Mouse (Mus musculus): ENCODE measurements around the gene Sp7. TPM values are rescaled to one million over a fixed set of nuclear protein-coding genes. Genes with fewer than 3 reads are reported as not detected.

The Sp7 gene
- polyA plus RNA-seq, 1 experiment = not detected

DNA sequence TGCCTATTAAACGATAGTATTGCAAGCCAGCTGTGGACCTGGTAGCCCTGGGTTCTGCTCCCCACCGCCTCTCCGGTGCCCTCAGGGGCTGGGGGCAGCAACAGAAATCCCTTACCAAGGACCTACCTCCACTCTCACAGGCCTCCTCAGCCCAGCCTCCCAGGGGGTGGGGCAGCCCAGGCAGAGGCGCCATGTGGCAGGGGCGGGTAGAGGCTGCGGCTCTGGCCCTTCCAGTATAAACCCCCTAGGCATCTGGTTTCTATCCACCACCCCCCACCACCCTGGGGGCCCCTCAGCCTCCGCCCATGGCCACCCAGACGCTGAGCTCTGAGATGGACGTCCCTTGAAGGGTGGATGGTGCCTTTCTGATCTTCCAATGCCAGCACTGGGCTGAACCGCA is 3.7 kb upstream of the Sp7 start:
- Histone ChIP-seq H3K27me3 (ENCODE audit: control insufficient read depth, insufficient read depth, low read length) (peaks cover 12% of the 10 kb centered on the region), H3K36me3 (ENCODE audit: control insufficient read depth, insufficient read depth, low read length) (no peaks in the 10 kb centered on the region), H3K4me1 (ENCODE audit: control insufficient read depth, insufficient read depth, insufficient read length) (no peaks in the 10 kb centered on the region), H3K27ac (ENCODE audit: insufficient read depth, low read length) (no peak overlapping the region), H3K4me3 (ENCODE audit: extremely low read depth, insufficient read depth, insufficient read length) (no peak overlapping the region)
- no peak for DNase-seq (ENCODE audit: low read depth in 1 of 2, low spot score in 2 of 2)
- TF ChIP-seq POLR2A (IDR thresholded peaks at IDR 0.05; ENCODE audit: low read depth, low read length) (no peak), CTCF (IDR thresholded peaks at IDR 0.05; ENCODE audit: extremely low read depth, insufficient read depth, insufficient read length, insufficient replicate concordance) (no peak)
- WGBS = 65% methylated on average over 10 of the region's 10 CpGs

DNA sequence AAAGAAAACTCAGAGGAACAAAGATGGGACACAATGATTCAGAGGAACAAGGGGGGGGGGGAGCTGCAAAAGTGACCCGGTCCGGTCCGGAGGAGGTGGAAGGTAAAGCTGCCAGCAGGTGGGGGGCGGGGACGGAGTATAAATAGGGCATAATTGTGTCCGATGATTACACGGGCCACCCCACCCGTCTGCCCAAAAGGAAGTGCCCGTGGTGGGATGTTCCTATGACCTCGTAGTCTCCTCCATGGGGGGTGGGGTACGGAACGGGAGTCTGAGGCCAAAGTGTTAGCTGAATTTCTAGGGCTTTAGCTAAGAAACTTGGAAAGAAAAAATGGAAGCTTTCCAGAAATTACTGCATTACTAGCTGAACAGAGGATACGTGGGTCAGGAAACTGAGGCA is 3.0 kb upstream of the Sp7 start:
- peaks cover 12% of the 10 kb centered on the region for H3K27me3 ChIP-seq (ENCODE audit: control insufficient read depth, insufficient read depth, low read length)
- H3K4me3 ChIP-seq (ENCODE audit: extremely low read depth, insufficient read depth, insufficient read length) = no peak overlapping the region
- H3K4me1 ChIP-seq (ENCODE audit: control insufficient read depth, insufficient read depth, insufficient read length) = no peaks in the 10 kb centered on the region

DNA sequence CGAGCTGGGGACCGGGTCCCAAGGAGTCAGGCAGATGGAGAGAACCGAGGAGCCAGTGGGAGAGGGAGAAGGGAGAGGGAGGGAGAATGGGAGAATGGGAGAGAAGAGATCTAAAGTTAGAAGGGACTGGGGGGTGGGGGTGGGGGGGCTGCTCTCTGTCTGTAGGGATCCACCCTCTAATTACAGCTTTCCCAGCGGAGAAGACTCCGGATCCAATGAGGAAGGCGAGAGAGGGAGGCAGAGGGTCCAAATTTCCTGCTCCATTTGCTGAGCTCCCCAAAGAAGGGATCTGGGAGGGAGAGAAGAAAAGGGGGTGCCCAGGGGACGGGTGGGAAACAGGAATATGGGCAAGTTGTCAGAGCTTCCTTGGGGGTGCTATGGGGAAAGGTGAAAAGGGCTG is 744 bp downstream of the Sp7 start:
- WGBS = 58% methylated on average over 7 of the region's 7 CpGs
- TF ChIP-seq POLR2A (IDR thresholded peaks at IDR 0.05; ENCODE audit: low read depth, low read length) = no peak
- no peak for TF ChIP-seq CTCF (IDR thresholded peaks at IDR 0.05; ENCODE audit: extremely low read depth, insufficient read depth, insufficient read length, insufficient replicate concordance)
- no peak overlapping the region for H3K4me3 ChIP-seq (ENCODE audit: extremely low read depth, insufficient read depth, insufficient read length)
- no peak overlapping the region for H3K27ac ChIP-seq (ENCODE audit: insufficient read depth, low read length)
- no peaks in the 10 kb centered on the region for H3K36me3 ChIP-seq (ENCODE audit: control insufficient read depth, insufficient read depth, low read length)
- H3K4me1 ChIP-seq (ENCODE audit: control insufficient read depth, insufficient read depth, insufficient read length) = no peaks in the 10 kb centered on the region
- peaks cover 17% of the 10 kb centered on the region for H3K27me3 ChIP-seq (ENCODE audit: control insufficient read depth, insufficient read depth, low read length)
- DNase-seq (ENCODE audit: low read depth in 1 of 2, low spot score in 2 of 2) = no peak

More for the DNA sequence above, 3.0 kb upstream of the Sp7 start:
- no peak overlapping the region for H3K27ac ChIP-seq (ENCODE audit: insufficient read depth, low read length)
- no peaks in the 10 kb centered on the region for H3K36me3 ChIP-seq (ENCODE audit: control insufficient read depth, insufficient read depth, low read length)
- no peak for DNase-seq (ENCODE audit: low read depth in 1 of 2, low spot score in 2 of 2)
- TF ChIP-seq CTCF (IDR thresholded peaks at IDR 0.05; ENCODE audit: extremely low read depth, insufficient read depth, insufficient read length, insufficient replicate concordance) (no peak), POLR2A (IDR thresholded peaks at IDR 0.05; ENCODE audit: low read depth, low read length) (no peak)
- WGBS = 23% methylated on average over 13 of the region's 13 CpGs

DNA sequence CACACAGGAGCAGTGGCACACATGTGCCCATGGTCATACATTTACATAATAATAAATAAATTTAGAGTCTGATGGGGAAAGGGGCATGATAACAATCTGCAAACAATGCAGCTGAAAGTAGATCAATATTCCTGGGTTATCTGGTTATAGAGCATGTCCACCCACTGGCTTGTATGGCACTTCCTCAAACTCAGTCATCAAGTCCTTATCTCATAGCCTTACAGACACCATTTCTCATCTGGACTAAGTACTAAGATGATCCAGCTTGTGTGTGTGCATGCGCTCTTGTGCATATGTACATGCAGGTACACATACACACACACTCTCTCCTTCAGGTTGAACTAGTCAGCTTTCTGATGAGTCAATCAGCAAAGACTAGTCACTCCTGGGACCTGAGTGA is 2.3 kb downstream of the Sp7 start:
- Histone ChIP-seq H3K27me3 (ENCODE audit: control insufficient read depth, insufficient read depth, low read length) (peaks cover 14% of the 10 kb centered on the region), H3K36me3 (ENCODE audit: control insufficient read depth, insufficient read depth, low read length) (no peaks in the 10 kb centered on the region), H3K4me3 (ENCODE audit: extremely low read depth, insufficient read depth, insufficient read length) (no peak overlapping the region), H3K27ac (ENCODE audit: insufficient read depth, low read length) (no peak overlapping the region), H3K4me1 (ENCODE audit: control insufficient read depth, insufficient read depth, insufficient read length) (no peaks in the 10 kb centered on the region)
- no peak for DNase-seq (ENCODE audit: low read depth in 1 of 2, low spot score in 2 of 2)
- WGBS = 95% methylated on average over 1 of the region's 1 CpGs
- no peak for TF ChIP-seq POLR2A (IDR thresholded peaks at IDR 0.05; ENCODE audit: low read depth, low read length)
- TF ChIP-seq CTCF (IDR thresholded peaks at IDR 0.05; ENCODE audit: extremely low read depth, insufficient read depth, insufficient read length, insufficient replicate concordance) = no peak

DNA sequence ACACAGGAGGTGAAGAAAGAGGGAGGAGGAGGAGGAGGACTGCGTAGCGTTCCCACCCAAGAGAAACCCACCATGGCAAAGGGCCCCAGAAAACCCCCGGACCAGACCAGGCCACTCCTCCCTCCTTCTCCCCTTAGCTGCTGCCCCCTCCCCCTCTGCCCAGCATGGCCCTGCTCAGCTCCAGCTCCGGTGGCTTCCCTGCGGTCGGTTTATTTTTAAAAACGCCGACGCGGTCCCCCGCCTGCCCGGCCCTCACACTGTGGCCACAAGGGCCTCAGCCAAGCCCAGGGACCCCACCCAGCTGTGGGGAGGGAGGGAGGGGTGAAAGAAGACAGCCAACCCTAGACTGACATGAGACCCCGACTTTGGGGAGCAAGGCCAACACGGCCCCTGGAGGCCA is 4.3 kb downstream of the Sp7 start:
- Histone ChIP-seq H3K27ac (ENCODE audit: insufficient read depth, low read length) (no peak overlapping the region), H3K4me3 (ENCODE audit: extremely low read depth, insufficient read depth, insufficient read length) (no peak overlapping the region), H3K36me3 (ENCODE audit: control insufficient read depth, insufficient read depth, low read length) (no peaks in the 10 kb centered on the region), H3K4me1 (ENCODE audit: control insufficient read depth, insufficient read depth, insufficient read length) (no peaks in the 10 kb centered on the region), H3K27me3 (ENCODE audit: control insufficient read depth, insufficient read depth, low read length) (peaks cover 18% of the 10 kb centered on the region)
- WGBS = 15% methylated on average over 14 of the region's 14 CpGs
- TF ChIP-seq CTCF (IDR thresholded peaks at IDR 0.05; ENCODE audit: extremely low read depth, insufficient read depth, insufficient read length, insufficient replicate concordance) (no peak), POLR2A (IDR thresholded peaks at IDR 0.05; ENCODE audit: low read depth, low read length) (no peak)
- no peak for DNase-seq (ENCODE audit: low read depth in 1 of 2, low spot score in 2 of 2)

DNA sequence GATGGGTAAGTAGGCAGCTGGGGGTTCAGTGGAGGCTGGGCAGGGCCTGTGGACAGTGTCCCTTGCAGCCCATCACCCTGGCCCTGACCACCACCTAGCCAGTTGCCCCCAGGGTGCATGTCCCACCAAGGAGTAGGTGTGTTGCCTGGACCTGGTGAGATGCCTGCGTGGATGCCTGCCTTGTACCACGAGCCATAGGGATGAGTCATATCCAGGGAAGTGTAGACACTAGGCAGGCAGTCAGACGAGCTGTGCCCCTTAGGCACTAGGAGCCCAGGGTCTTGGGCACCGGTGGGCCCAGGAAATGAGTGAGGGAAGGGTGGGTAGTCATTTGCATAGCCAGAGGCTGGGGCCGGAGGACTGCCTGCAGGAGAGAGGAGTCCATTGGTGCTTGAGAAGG is 8.1 kb downstream of the Sp7 start:
- DNase-seq (ENCODE audit: low read depth in 1 of 2, low spot score in 2 of 2) = no peak
- TF ChIP-seq CTCF (IDR thresholded peaks at IDR 0.05; ENCODE audit: extremely low read depth, insufficient read depth, insufficient read length, insufficient replicate concordance) (no peak), POLR2A (IDR thresholded peaks at IDR 0.05; ENCODE audit: low read depth, low read length) (no peak)
- Histone ChIP-seq H3K27ac (ENCODE audit: insufficient read depth, low read length) (no peak overlapping the region), H3K27me3 (ENCODE audit: control insufficient read depth, insufficient read depth, low read length) (peaks cover 20% of the 10 kb centered on the region), H3K4me3 (ENCODE audit: extremely low read depth, insufficient read depth, insufficient read length) (no peak overlapping the region), H3K36me3 (ENCODE audit: control insufficient read depth, insufficient read depth, low read length) (no peaks in the 10 kb centered on the region), H3K4me1 (ENCODE audit: control insufficient read depth, insufficient read depth, insufficient read length) (peaks cover 3% of the 10 kb centered on the region; the same call in 1 of the 2 replicates)
- WGBS = 58% methylated on average over 5 of the region's 5 CpGs

DNA sequence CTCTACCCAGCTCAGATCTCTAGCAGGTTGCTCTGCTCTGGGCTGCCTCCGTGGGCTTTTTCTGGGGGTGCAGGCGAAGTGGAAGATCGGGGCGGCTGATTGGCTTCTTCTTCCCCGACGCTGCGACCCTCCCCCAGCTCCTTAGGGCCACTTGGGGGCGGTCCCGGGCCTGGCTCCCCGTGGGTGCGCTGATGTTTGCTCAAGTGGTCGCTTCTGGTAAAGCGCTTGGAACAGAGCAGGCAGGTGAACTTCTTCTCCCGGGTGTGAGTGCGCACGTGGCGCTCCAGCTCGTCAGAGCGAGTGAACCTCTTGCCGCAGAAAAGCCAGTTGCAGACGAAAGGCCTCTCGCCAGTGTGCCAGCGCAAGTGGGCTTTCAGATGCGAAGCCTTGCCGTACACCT is 8.9 kb downstream of the Sp7 start:
- H3K27me3 ChIP-seq (ENCODE audit: control insufficient read depth, insufficient read depth, low read length) = peaks cover 20% of the 10 kb centered on the region
- peaks cover 3% of the 10 kb centered on the region; the same call in 1 of the 2 replicates for H3K4me1 ChIP-seq (ENCODE audit: control insufficient read depth, insufficient read depth, insufficient read length)
- no peaks in the 10 kb centered on the region for H3K36me3 ChIP-seq (ENCODE audit: control insufficient read depth, insufficient read depth, low read length)
- TF ChIP-seq CTCF (IDR thresholded peaks at IDR 0.05; ENCODE audit: extremely low read depth, insufficient read depth, insufficient read length, insufficient replicate concordance) (no peak), POLR2A (IDR thresholded peaks at IDR 0.05; ENCODE audit: low read depth, low read length) (no peak)
- no peak overlapping the region for H3K27ac ChIP-seq (ENCODE audit: insufficient read depth, low read length)
- WGBS = 5% methylated on average over 25 of the region's 25 CpGs
- H3K4me3 ChIP-seq (ENCODE audit: extremely low read depth, insufficient read depth, insufficient read length) = no peak overlapping the region
- no peak for DNase-seq (ENCODE audit: low read depth in 1 of 2, low spot score in 2 of 2)
